Mouse (Mus musculus) limb, embryonic 14.5 days (tissue): ENCODE measurements around the gene Plod3. TPM values are rescaled to one million over a fixed set of nuclear protein-coding genes. Genes with fewer than 3 reads are reported as not detected.
A peak's percentile ranks its signal among the peaks of the same experiment; 100 is the strongest.

Experiments used
- ATAC-seq: fragments of 200-750 bp; cut with Nextera tagmentation; 2 replicates; pipeline ENCODE4 v1.8.0; 2017; ENCODE audit warnings: low read depth, moderate number of reproducible peaks, moderate TSS enrichment; ENCODE audit not compliant: low FRiP score
- DNase-seq: peaks from one replicate; pipeline ENCODE4 v3.0.0-alpha.2; 2015; ENCODE audit warnings: low spot score
- H3K27ac ChIP-seq: fragments of 300-500 bp; sonication (generic); replicated peaks from 2 replicates; pipeline ENCODE4 v1.5.1; 2014; ENCODE audit warnings: low read depth, mild to moderate bottlenecking, low read length, moderate library complexity, mixed read lengths
- H3K27me3 ChIP-seq: fragments of 300-500 bp; sonication (generic); 2 replicates; pipeline ENCODE4 v1.6.1; 2014; ENCODE audit warnings: low read length, mixed read lengths; ENCODE audit not compliant: control insufficient read depth, insufficient read depth
- H3K36me3 ChIP-seq: fragments of 300-500 bp; sonication (generic); 2 replicates; pipeline ENCODE4 v1.6.1; 2014; ENCODE audit warnings: mild to moderate bottlenecking, low read length, moderate library complexity, mixed read lengths; ENCODE audit not compliant: control insufficient read depth, insufficient read depth
- H3K4me1 ChIP-seq: fragments of 300-500 bp; sonication (generic); 2 replicates; pipeline ENCODE4 v1.6.1; 2014; ENCODE audit warnings: antibody characterized with exemption, low read length, mixed read lengths; ENCODE audit not compliant: control insufficient read depth, insufficient read depth
- H3K4me2 ChIP-seq: fragments of 300-500 bp; sonication (generic); replicated peaks from 2 replicates; pipeline ENCODE4 v1.6.1; 2014; ENCODE audit warnings: low read depth, mild to moderate bottlenecking, low read length, moderate library complexity; ENCODE audit not compliant: severe bottlenecking
- H3K4me3 ChIP-seq: fragments of 300-500 bp; sonication (generic); replicated peaks from 2 replicates; pipeline ENCODE4 v1.5.1; 2014; ENCODE audit warnings: low read length
- H3K9ac ChIP-seq: fragments of 300-500 bp; sonication (generic); 2 replicates; pipeline ENCODE4 v1.6.1; 2014; ENCODE audit warnings: mild to moderate bottlenecking, low read depth, low read length, moderate library complexity; ENCODE audit not compliant: severe bottlenecking
- H3K9me3 ChIP-seq: fragments of 300-500 bp; sonication (generic); 2 replicates; pipeline ENCODE4 v1.6.1; 2016; ENCODE audit warnings: low read length; ENCODE audit not compliant: control insufficient read depth
- POLR2A ChIP-seq: fragments of 200-500 bp; IDR thresholded peaks from 2 replicates; pipeline ENCODE4 v1.8.0; 2012; ENCODE audit warnings: inconsistent platforms, mild to moderate bottlenecking, moderate library complexity, borderline replicate concordance; ENCODE audit not compliant: insufficient read depth, insufficient read length; ENCODE audit errors: extremely low read depth
- WGBS: fragments of 180-500 bp; shearing (Covaris S2); extraction: QIAGEN DNeasy Blood & Tissue Kit; methylation state at CpG from one replicate; pipeline ENCODE4 v1.1.7; 2014; 5-methylcytosine and 5-hydroxymethylcytosine counted together
- polyA plus RNA-seq, 2 experiments: library from polyadenylated mRNA; depleted of rRNA in 1 of 2; stranded (reverse) in 1 of 2; unstranded in 1 of 2; fragments of >200 nt; fragmentation: Nextera tagmentation in 1 of 2; extraction: Ambion mirVana in 1 of 2; gene quantifications; 2 replicates each; pipeline versions ENCODE4 v1.2.1 to v1.2.3; 2012 to 2014

Gene Plod3
- polyA plus RNA-seq, 2 experiments = 54.0 to 114 TPM

- ATAC-seq (no peak), DNase-seq (no peak)
- H3K36me3 ChIP-seq = no peaks in the 10 kb centered on the region
- no peak for TF ChIP-seq POLR2A
- H3K9ac ChIP-seq = no peak overlapping the region
- H3K27ac ChIP-seq = no peak overlapping the region
- H3K4me1 ChIP-seq = peaks cover 21% of the 10 kb centered on the region
- H3K9me3 ChIP-seq = no peaks in the 10 kb centered on the region
- WGBS = 4% methylated on average over 5 of the region's 8 CpGs
- H3K27me3 ChIP-seq = peaks cover 83% of the 10 kb centered on the region
- H3K4me2 ChIP-seq = 0 out of 2 replicates have a peak overlapping the region, but pooled peaks have one; percentile 56
- H3K4me3 ChIP-seq = no peak overlapping the region
These were observed 42.4 kb downstream of the Plod3 start for GRCm38 (mm10) chr5:137029273-137029585.

- no peak overlapping the region for H3K9ac ChIP-seq
- H3K27me3 ChIP-seq = peaks cover 79% of the 10 kb centered on the region
- DNase-seq (peak; percentile 96), ATAC-seq (peak; percentile 90)
- TF ChIP-seq POLR2A = no peak
- no peaks in the 10 kb centered on the region for H3K9me3 ChIP-seq
- no peak overlapping the region for H3K27ac ChIP-seq
- H3K36me3 ChIP-seq = no peaks in the 10 kb centered on the region
- whole genome bisulfite sequencing = under 1% methylated on average over 52 of the region's 52 CpGs
- H3K4me1 ChIP-seq = peaks cover 21% of the 10 kb centered on the region
- H3K4me3 ChIP-seq = peak overlapping the region; percentile 32
- H3K4me2 ChIP-seq = peak overlapping the region; percentile 56
These were observed 43.0 kb downstream of the Plod3 start for GRCm38 (mm10) chr5:137029643-137030415.

DNA sequence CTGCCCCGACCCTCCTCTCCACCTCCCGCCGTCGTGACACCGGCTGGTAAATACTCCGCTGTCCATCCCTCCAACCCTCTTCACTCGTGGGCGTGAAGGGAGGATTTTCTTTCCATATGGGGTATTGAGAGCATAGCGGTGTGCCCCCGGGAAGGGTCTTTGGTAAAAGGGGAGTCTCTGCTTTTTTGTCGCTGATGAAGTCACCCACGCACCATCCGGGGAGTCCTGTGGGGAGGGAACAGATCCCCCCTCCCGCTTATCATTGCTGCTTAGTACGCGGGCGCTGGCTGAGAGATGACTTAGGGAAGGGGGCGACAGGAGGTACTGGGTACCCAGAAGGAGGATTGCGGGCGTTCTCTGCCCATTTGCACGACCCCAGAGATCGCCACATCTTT is 43.6 kb downstream of the Plod3 start:
- no peak overlapping the region for H3K9ac ChIP-seq
- no peak for TF ChIP-seq POLR2A
- WGBS = 13% methylated on average over 22 of the region's 22 CpGs
- H3K27ac ChIP-seq = no peak overlapping the region
- ATAC-seq = no peak
- H3K9me3 ChIP-seq = no peaks in the 10 kb centered on the region
- peaks cover 21% of the 10 kb centered on the region for H3K4me1 ChIP-seq
- DNase-seq = no peak
- 0 out of 2 replicates have a peak, but pooled peaks cover 3% of the 10 kb centered on the region for H3K36me3 ChIP-seq
- H3K27me3 ChIP-seq = peaks cover 73% of the 10 kb centered on the region
- peak overlapping the region; percentile 32; the same call in 1 of the 2 replicates for H3K4me3 ChIP-seq
- H3K4me2 ChIP-seq = peak overlapping the region; percentile 34

GRCm38 (mm10) chr5:137031076-137032032 is 44.5 kb downstream of the Plod3 start:
- peak; percentile 5 for DNase-seq
- no peak for TF ChIP-seq POLR2A
- H3K4me2 ChIP-seq = peak overlapping the region; percentile 99
- H3K36me3 ChIP-seq = peaks cover 12% of the 10 kb centered on the region
- H3K9ac ChIP-seq = no peak overlapping the region
- H3K9me3 ChIP-seq = no peaks in the 10 kb centered on the region
- H3K27me3 ChIP-seq = peaks cover 64% of the 10 kb centered on the region
- H3K27ac ChIP-seq = no peak overlapping the region
- H3K4me3 ChIP-seq = peak overlapping the region; percentile 43
- WGBS = 1% methylated on average over 77 of the region's 78 CpGs
- H3K4me1 ChIP-seq = peaks cover 21% of the 10 kb centered on the region
- ATAC-seq = no peak

- H3K9ac ChIP-seq = no peak overlapping the region
- no peak overlapping the region for H3K27ac ChIP-seq
- H3K9me3 ChIP-seq = no peaks in the 10 kb centered on the region
- H3K4me1 ChIP-seq = peaks cover 21% of the 10 kb centered on the region
- no peak for DNase-seq
- H3K4me2 ChIP-seq = peak overlapping the region; percentile 99
- peaks cover 18% of the 10 kb centered on the region for H3K36me3 ChIP-seq
- peak overlapping the region; percentile 43 for H3K4me3 ChIP-seq
- H3K27me3 ChIP-seq = peaks cover 57% of the 10 kb centered on the region
- under 1% methylated on average over 32 of the region's 33 CpGs for WGBS
- no peak for TF ChIP-seq POLR2A
- no peak for ATAC-seq
These were observed 45.2 kb downstream of the Plod3 start for GRCm38 (mm10) chr5:137032033-137032421.
